Mouse (Mus musculus): ENCODE measurements at regions not wholly inside any gene's neighbourhood (a gene's known extent, or its start where the extent isn't known, plus 50 kb on each side); places are given as distances from the start of the nearest gene placed in this dataset.
A peak's percentile ranks its signal among the peaks of the same experiment; 100 is the strongest.

- no peak for ATAC-seq (ENCODE audit: low TSS enrichment)
Measured at GRCm38 (mm10) chr2:172094159-172094558, 50.9 kb upstream of the Cbln4 start.

- ATAC-seq (ENCODE audit: low TSS enrichment), result peak; percentile 92
Measured at GRCm38 (mm10) chr2:172103881-172104655, 60.8 kb upstream of the Cbln4 start.

GRCm38 (mm10) chr2:172105241-172105640, 62.0 kb upstream of the Cbln4 start:
- ATAC-seq (ENCODE audit: low TSS enrichment), result no peak

- no peak for ATAC-seq (ENCODE audit: low TSS enrichment)
Measured at GRCm38 (mm10) chr2:172110706-172111105, 67.4 kb upstream of the Cbln4 start.

- ATAC-seq (ENCODE audit: low TSS enrichment), result no peak
Measured at GRCm38 (mm10) chr2:172113639-172114038, 70.4 kb upstream of the Cbln4 start.

GRCm38 (mm10) chr2:172115604-172116206, 72.4 kb upstream of the Cbln4 start:
- ATAC-seq (ENCODE audit: low TSS enrichment), result no peak

GRCm38 (mm10) chr2:172127517-172127916, 84.3 kb upstream of the Cbln4 start:
- ATAC-seq (ENCODE audit: low TSS enrichment), result peak; percentile 85

- peak; percentile 69 for ATAC-seq (ENCODE audit: low TSS enrichment)
Measured at GRCm38 (mm10) chr2:172131232-172131631, 88.0 kb upstream of the Cbln4 start.

- ATAC-seq (ENCODE audit: low TSS enrichment), result peak; percentile 45
Measured at GRCm38 (mm10) chr2:172132623-172133332, 89.5 kb upstream of the Cbln4 start.

- ATAC-seq (ENCODE audit: low TSS enrichment), result peak; percentile 95
Measured at GRCm38 (mm10) chr2:172140080-172140479, 96.8 kb upstream of the Cbln4 start.

GRCm38 (mm10) chr2:172143269-172143668, 100.0 kb upstream of the Cbln4 start:
- no peak for ATAC-seq (ENCODE audit: low TSS enrichment)

GRCm38 (mm10) chr2:172148736-172149135, 99.6 kb upstream of the Mc3r start:
- ATAC-seq (ENCODE audit: low TSS enrichment), result peak; percentile 86

- ATAC-seq (ENCODE audit: low TSS enrichment), result no peak
Measured at GRCm38 (mm10) chr2:172149734-172150133, 98.6 kb upstream of the Mc3r start.

GRCm38 (mm10) chr2:172150898-172151297, 97.4 kb upstream of the Mc3r start:
- no peak for ATAC-seq (ENCODE audit: low TSS enrichment)

- peak; percentile 86 for ATAC-seq (ENCODE audit: low TSS enrichment)
Measured at GRCm38 (mm10) chr2:172159909-172160308, 88.4 kb upstream of the Mc3r start.

- ATAC-seq (ENCODE audit: low TSS enrichment), result no peak
Measured at GRCm38 (mm10) chr2:172177371-172177770, 70.9 kb upstream of the Mc3r start.

GRCm38 (mm10) chr2:172179301-172179700, 69.0 kb upstream of the Mc3r start:
- ATAC-seq (ENCODE audit: low TSS enrichment), result no peak

GRCm38 (mm10) chr2:172197746-172198145, 50.5 kb upstream of the Mc3r start:
- ATAC-seq (ENCODE audit: low TSS enrichment), result no peak
